Mouse (Mus musculus): Measurements from ENCODE around the gene Wdr82.

- TF ChIP-seq POLR2A (IDR thresholded peaks at IDR 0.05; ENCODE audit: borderline replicate concordance, control insufficient read depth, low read depth, low read length) (no peak), CTCF (IDR thresholded peaks at IDR 0.05; ENCODE audit: control insufficient read depth, insufficient read depth, low read length) (no peak)
These were observed 25.1 kb upstream of the Wdr82 start for GRCm38 (mm10) chr9:106145582-106145981.

All from bone marrow, adult 2 months (tissue).